Mouse (Mus musculus) cortical plate, adult 2 months (tissue): ENCODE results near the gene Tubd1.

Experiments
- CTCF ChIP-seq: fragments of 200-500 bp; IDR thresholded peaks from 2 replicates; pipeline ENCODE4 v1.5.1; 2011; ENCODE audit warnings: mild to moderate bottlenecking, control low read depth, low read length; ENCODE audit not compliant: insufficient read depth; ENCODE audit errors: extremely low read depth
- POLR2A ChIP-seq: fragments of 200-500 bp; IDR thresholded peaks from 2 replicates; pipeline ENCODE4 v1.6.1; 2011; ENCODE audit warnings: mild to moderate bottlenecking, low read length, control low read depth; ENCODE audit not compliant: insufficient read depth; ENCODE audit errors: extremely low read depth

DNA sequence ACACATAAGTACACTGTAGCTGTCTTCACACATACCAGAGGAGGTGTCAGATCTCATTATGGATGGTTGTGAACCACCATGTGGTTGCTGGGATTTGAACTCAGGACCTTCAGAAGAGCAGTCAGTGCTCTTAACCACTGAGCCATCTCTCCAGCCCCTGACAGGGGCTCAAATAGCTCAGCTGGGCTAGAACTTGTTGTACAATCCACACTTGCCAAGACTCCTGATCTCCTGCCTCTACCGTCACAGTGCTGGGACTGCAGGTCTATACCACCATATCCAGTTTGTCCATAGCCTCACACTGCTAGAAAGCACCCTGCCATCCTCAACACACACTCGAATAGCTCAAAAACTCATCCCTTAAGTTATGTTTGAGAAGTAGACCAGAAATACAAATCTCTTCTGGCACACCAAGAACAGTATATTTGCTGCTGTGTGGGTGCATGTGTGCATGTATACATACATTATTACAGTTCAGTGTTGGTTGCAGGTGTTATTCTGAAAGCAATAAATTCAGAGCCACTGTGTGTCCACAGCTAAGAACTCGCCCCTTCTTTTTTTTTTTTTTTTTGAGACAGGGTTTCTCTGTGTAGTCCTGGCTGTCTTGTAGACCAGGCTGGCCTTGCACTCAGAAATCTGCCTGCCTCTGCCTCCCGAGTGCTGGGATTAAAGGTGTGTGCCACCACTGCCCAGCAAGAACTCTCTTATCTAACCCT lies 44.0 kb downstream of the Tubd1 start:
- TF ChIP-seq POLR2A (no peak), CTCF (no peak)
